Mouse (Mus musculus) neural tube, embryonic 10.5 days (tissue): ENCODE results near the gene Sar1b.

ENCODE experiments used
- DNase-seq: peaks from one replicate; pipeline ENCODE4 v3.0.0-alpha.2; 2017; ENCODE audit warnings: low spot score; ENCODE audit errors: extremely low spot score

The Sar1b gene

GRCm38 (mm10) chr11:51824867-51825424 is 61.5 kb downstream of the Sar1b start:
- no peak for DNase-seq

- DNase-seq: no peak
Measured at GRCm38 (mm10) chr11:51831962-51832909, 68.7 kb downstream of the Sar1b start.

GRCm38 (mm10) chr11:51832992-51833391 is 69.5 kb downstream of the Sar1b start:
- no peak for DNase-seq

- no peak for DNase-seq
Measured at GRCm38 (mm10) chr11:51833393-51834066, 70.0 kb downstream of the Sar1b start.

- no peak for DNase-seq
Measured at GRCm38 (mm10) chr11:51834067-51834411, 70.6 kb downstream of the Sar1b start.

GRCm38 (mm10) chr11:51835598-51835997 is 72.1 kb downstream of the Sar1b start:
- no peak for DNase-seq

GRCm38 (mm10) chr11:51836506-51836905 is 73.0 kb downstream of the Sar1b start:
- DNase-seq: no peak

GRCm38 (mm10) chr11:51837164-51838153 is 74.0 kb downstream of the Sar1b start:
- no peak for DNase-seq

GRCm38 (mm10) chr11:51839106-51839505 is 75.6 kb downstream of the Sar1b start:
- DNase-seq: no peak

- no peak for DNase-seq
Measured at GRCm38 (mm10) chr11:51839973-51840372, 76.5 kb downstream of the Sar1b start.

GRCm38 (mm10) chr11:51840657-51841056 is 77.2 kb downstream of the Sar1b start:
- DNase-seq: no peak

- DNase-seq: no peak
Measured at GRCm38 (mm10) chr11:51841149-51841548, 77.7 kb downstream of the Sar1b start.
